Mouse (Mus musculus): ENCODE measurements around the gene Olfr728.

Gene Olfr728

GRCm38 (mm10) chr14:50142580-50142979, at the start of gene Olfr728:
Olfr728 (minus strand) TSS chr14:50142680.
- ATAC-seq (ENCODE audit: low TSS enrichment) = no peak

DNA sequence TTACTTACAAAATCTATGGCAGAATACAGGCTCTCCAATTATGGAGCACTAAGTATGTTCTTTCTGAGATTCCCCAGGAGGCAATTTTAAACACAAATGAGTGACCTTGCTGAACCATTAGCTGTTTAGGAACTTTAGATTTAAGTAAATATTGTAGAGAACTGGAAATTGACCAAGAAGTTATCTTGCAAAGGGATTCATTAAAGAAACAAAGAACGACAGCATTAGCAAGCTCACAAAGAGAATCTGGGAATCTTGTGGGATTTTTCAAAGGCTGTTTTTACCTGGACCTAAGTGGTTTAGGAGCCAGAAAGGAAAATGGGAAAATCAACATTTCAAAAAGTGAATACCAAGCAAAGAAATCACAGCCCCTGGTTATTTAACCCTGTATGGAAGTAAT, 45.6 kb upstream of the Olfr728 start, which contains the start of gene Olfr730:
Gene Olfr730 (minus strand): TSS at position 101 of the 400 bp plus-strand sequence.
- ATAC-seq (ENCODE audit: low TSS enrichment) = no peak

DNA sequence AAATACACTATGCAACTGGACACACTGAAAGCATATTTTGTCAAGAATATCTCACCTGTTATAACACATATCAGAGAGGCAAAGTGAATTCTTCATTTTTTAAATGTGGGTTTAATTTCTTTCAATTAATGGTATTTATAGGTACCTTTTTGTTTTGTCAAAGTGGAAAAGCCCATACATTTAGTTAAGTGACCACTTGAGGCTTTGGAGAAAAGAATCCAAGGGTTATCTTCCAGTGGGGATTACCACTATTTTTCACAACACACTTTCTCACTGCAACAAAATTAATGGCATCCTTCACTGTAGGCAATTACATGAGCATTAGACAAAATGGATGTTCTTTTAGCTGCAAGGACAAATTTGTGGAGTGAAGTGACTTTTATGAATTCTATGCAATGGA, 10.3 kb upstream of the Olfr728 start, which contains the start of gene Olfr729:
Gene Olfr729 (minus strand): TSS at position 101 of the 400 bp plus-strand sequence.
- ATAC-seq (ENCODE audit: low TSS enrichment) = no peak

- no peak for ATAC-seq (ENCODE audit: low TSS enrichment)
Measured at GRCm38 (mm10) chr14:50122886-50123285, 19.6 kb downstream of the Olfr728 start, which contains the start of gene Olfr727. Olfr727 (plus strand) TSS chr14:50123186.

- ATAC-seq (ENCODE audit: low TSS enrichment) = no peak
Measured at GRCm38 (mm10) chr14:50090853-50091252, 51.6 kb downstream of the Olfr728 start, which contains the start of gene Olfr726. Olfr726 (minus strand) TSS chr14:50090953.
